Mouse (Mus musculus) left cerebral cortex, adult 18-20 months (tissue): ENCODE data around the gene Dcps. TPM values are rescaled to one million over a fixed set of nuclear protein-coding genes. Genes with fewer than 3 reads are reported as not detected.
A peak's percentile ranks its signal among the peaks of the same experiment; 100 is the strongest.

Experiments
- DNase-seq, 2 experiments: peaks; one replicate each; pipeline ENCODE4 v3.0.0; 2021 to 2022; ENCODE audit warnings: low spot score in 2 of 2, mixed read lengths in 1 of 2
- total RNA-seq, 2 experiments: library from RNA; stranded (reverse); gene quantifications; 2 replicates each; pipeline ENCODE4 v1.2.3; 2021

Dcps gene
- total RNA-seq, 2 experiments from 2014 or later, result 14.7 to 18.6 TPM

- DNase-seq, result no peak
Observed at GRCm38 (mm10) chr9:35110567-35110966, 65.3 kb downstream of the Dcps start.

GRCm38 (mm10) chr9:35110051-35110450 lies 65.8 kb downstream of the Dcps start:
- no peak for DNase-seq

- DNase-seq, result peak; percentile 57 to 73
Observed at GRCm38 (mm10) chr9:35108916-35109315, 66.9 kb downstream of the Dcps start.

GRCm38 (mm10) chr9:35108066-35108465 lies 67.8 kb downstream of the Dcps start:
- DNase-seq, result no peak

- no peak for DNase-seq
Observed at GRCm38 (mm10) chr9:35107396-35107795, 68.5 kb downstream of the Dcps start.

GRCm38 (mm10) chr9:35105884-35106880 lies 69.7 kb downstream of the Dcps start:
- no peak for DNase-seq

GRCm38 (mm10) chr9:35105438-35105837 lies 70.4 kb downstream of the Dcps start:
- no peak for DNase-seq

GRCm38 (mm10) chr9:35104711-35105110 lies 71.2 kb downstream of the Dcps start:
- DNase-seq, result no peak

GRCm38 (mm10) chr9:35098762-35099161 lies 77.1 kb downstream of the Dcps start:
- DNase-seq, result no peak

GRCm38 (mm10) chr9:35097901-35098300 lies 78.0 kb downstream of the Dcps start:
- no peak for DNase-seq

GRCm38 (mm10) chr9:35095726-35096125 lies 80.1 kb downstream of the Dcps start:
- no peak for DNase-seq

GRCm38 (mm10) chr9:35093350-35093749 lies 82.5 kb downstream of the Dcps start:
- no peak for DNase-seq

- no peak for DNase-seq
Observed at GRCm38 (mm10) chr9:35092904-35093303, 83.0 kb downstream of the Dcps start.

Other genes with a start within 250 kb of the Dcps start
- gene St3gal4, start 56.8 kb downstream of the Dcps start, total RNA-seq, result 10 to 100 TPM; 26.7 to 29.7 TPM
- 10 to 100 TPM; 65.5 to 68.8 TPM for gene Srpr, start 24.1 kb upstream of the Dcps start, total RNA-seq
- gene Tirap, start 24.2 kb upstream of the Dcps start, total RNA-seq, result 1 to 10 TPM; 2.4 to 2.7 TPM
- 10 to 100 TPM; 29.7 to 36.0 TPM for gene Foxred1, start 35.0 kb upstream of the Dcps start, total RNA-seq
- gene Fam118b, start 91.7 kb upstream of the Dcps start, total RNA-seq, result 10 to 100 TPM; 20.3 to 25.2 TPM
- 10 to 100 TPM in 1 of 2 experiments, 1 to 10 TPM in 1; 9.8 to 10.8 TPM for gene Rpusd4, start 91.8 kb upstream of the Dcps start, total RNA-seq
- gene Cdon, start 245.1 kb upstream of the Dcps start, total RNA-seq, result 1 to 10 TPM; 7.8 to 9.4 TPM